Mouse (Mus musculus) stomach, embryonic 16.5 days (tissue): ENCODE results near the gene Dedd2. TPM values are rescaled to one million over a fixed set of nuclear protein-coding genes. Genes with fewer than 3 reads are reported as not detected.
A peak's percentile ranks its signal among the peaks of the same experiment; 100 is the strongest.

Experiments used
- ATAC-seq: fragments of 200-750 bp; cut with Nextera tagmentation; 2 replicates; pipeline ENCODE4 v1.8.0; 2017; ENCODE audit warnings: moderate number of reproducible peaks, moderate TSS enrichment; ENCODE audit not compliant: insufficient read depth, low FRiP score
- H3K27ac ChIP-seq: fragments of 300-500 bp; sonication (generic); 2 replicates; pipeline ENCODE4 v1.5.1; 2014; ENCODE audit warnings: low read length
- H3K27me3 ChIP-seq: fragments of 300-500 bp; sonication (generic); 2 replicates; pipeline ENCODE4 v1.6.1; 2014; ENCODE audit warnings: low read length, control low read depth, mixed read lengths; ENCODE audit not compliant: control insufficient read depth, insufficient read depth
- H3K36me3 ChIP-seq: fragments of 300-500 bp; sonication (generic); 2 replicates; pipeline ENCODE4 v1.6.1; 2014; ENCODE audit warnings: low read length; ENCODE audit not compliant: control insufficient read depth, insufficient read depth
- H3K4me1 ChIP-seq: fragments of 300-500 bp; sonication (generic); 2 replicates; pipeline ENCODE4 v1.6.1; 2014; ENCODE audit warnings: low read length, control low read depth, mixed read lengths; ENCODE audit not compliant: control insufficient read depth, insufficient read depth
- H3K4me2 ChIP-seq: fragments of 300-500 bp; sonication (generic); 2 replicates; pipeline ENCODE4 v1.6.1; 2014; ENCODE audit warnings: low read depth, low read length, mixed read lengths
- H3K4me3 ChIP-seq: fragments of 300-500 bp; sonication (generic); replicated peaks from 2 replicates; pipeline ENCODE4 v1.5.1; 2014; ENCODE audit warnings: mild to moderate bottlenecking, low read length
- H3K9ac ChIP-seq: fragments of 300-500 bp; sonication (generic); 2 replicates; pipeline ENCODE4 v1.6.1; 2014; ENCODE audit warnings: low read length
- H3K9me3 ChIP-seq: fragments of 300-500 bp; sonication (generic); replicated peaks from 2 replicates; pipeline ENCODE4 v1.6.1; 2016; ENCODE audit warnings: low read length, control low read depth; ENCODE audit not compliant: control insufficient read depth
- WGBS: fragments of 180-500 bp; shearing (Covaris S2); extraction: QIAGEN DNeasy Blood & Tissue Kit; methylation state at CpG from one replicate; pipeline ENCODE4 v1.1.7; 2014; 5-methylcytosine and 5-hydroxymethylcytosine counted together
- polyA plus RNA-seq: library from polyadenylated mRNA; unstranded; fragments of >200 nt; fragmentation: Nextera tagmentation; extraction: Ambion mirVana; gene quantifications from 2 replicates; pipeline ENCODE4 v1.2.1, GENCODE M21; 2015

Gene Dedd2
- polyA plus RNA-seq, 1 experiment from 2014 or later: 9.1 TPM

DNA sequence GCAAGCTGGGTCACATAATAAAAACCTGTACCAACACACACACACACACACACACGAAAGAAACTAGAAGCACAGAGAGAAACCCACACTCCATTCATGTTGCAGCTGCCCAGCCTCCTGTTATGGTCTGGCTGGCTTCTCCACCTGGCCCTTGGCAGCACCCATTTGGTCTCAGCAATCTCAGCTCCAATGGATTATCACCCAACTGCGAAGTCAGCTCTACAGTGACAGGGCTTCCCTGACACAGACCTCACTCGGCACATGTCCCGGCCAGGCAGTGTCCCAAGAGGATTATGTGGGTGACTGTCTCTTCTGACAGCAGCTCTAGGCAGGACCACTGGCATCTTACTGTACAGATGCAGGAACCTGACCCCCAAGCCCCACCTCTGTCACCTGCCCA, 9.9 kb downstream of the Dedd2 start:
- no peaks in the 10 kb centered on the region for H3K9me3 ChIP-seq
- H3K27me3 ChIP-seq: no peaks in the 10 kb centered on the region
- H3K4me2 ChIP-seq: no peak overlapping the region
- no peak overlapping the region for H3K9ac ChIP-seq
- H3K36me3 ChIP-seq: 0 out of 2 replicates have a peak, but pooled peaks cover 8% of the 10 kb centered on the region
- WGBS: 77% methylated on average over 4 of the region's 4 CpGs
- ATAC-seq: no peak
- no peak overlapping the region for H3K4me3 ChIP-seq
- no peak overlapping the region for H3K27ac ChIP-seq
- H3K4me1 ChIP-seq: peaks cover 5% of the 10 kb centered on the region; the same call in 1 of the 2 replicates

DNA sequence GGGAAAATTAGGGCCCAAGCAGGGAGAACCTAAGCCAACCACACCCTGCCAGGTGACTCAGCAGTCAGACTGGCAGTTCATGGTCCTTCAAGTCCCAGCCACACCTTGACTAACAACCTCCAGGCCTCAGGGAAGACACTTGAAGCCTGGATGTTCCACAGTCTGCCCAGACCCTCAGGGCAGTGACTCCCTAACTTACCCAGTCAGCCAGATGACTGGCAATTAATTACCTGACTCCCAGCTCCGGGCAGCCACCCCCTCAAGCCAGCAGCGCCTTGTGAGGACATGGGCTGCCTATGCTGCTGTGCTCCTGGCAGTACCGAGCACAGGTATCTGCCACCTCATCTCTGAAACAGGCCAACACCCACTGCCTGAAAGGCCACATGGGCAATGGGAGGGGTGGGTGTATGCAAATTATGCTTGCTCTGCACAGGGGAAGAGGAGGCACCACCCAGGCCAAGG, 11.2 kb downstream of the Dedd2 start:
- Histone ChIP-seq H3K9ac (no peak overlapping the region), H3K9me3 (no peaks in the 10 kb centered on the region), H3K27me3 (no peaks in the 10 kb centered on the region), H3K4me1 (peaks cover 8% of the 10 kb centered on the region; the same call in 1 of the 2 replicates), H3K4me2 (no peak overlapping the region), H3K36me3 (no peaks in the 10 kb centered on the region), H3K27ac (peak overlapping the region; percentile 60; the same call in 1 of the 2 replicates), H3K4me3 (no peak overlapping the region)
- peak; percentile 51 for ATAC-seq
- 49% methylated on average over 3 of the region's 3 CpGs for WGBS

DNA sequence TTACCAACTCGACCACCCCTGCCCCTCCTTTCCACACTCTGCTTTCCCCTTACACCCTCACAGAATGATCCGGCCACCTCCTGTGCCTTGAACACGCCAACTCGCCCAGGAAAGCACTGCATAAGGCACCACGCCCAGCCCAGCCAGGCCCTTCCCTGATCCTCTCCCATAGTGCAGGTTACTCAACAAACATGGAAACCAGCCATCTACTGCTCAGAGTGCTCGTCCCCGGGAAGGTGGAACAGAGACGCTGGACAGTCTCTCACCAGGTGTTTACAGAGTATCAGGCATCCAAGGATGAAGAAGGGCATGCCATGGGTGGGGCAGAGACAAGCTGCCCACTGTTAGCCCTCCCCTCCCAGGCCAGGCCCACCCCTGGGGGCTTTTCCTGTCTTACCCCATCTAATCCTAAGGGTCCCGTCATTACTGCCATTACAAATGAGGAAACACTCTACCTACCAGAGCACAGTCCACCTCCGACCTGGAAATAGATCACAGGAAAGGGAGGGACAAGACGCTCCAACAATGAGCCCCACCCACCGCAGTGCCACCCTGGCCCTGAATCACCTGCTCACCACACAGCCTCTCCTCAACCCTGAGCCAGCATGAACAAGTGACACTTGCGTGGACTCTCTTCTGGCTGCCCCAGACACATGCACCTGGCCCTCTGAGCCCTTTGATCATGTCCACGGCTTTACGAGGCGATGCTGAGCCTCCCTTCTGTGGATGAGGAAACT, 14.2 kb downstream of the Dedd2 start:
- Histone ChIP-seq H3K27ac (peak overlapping the region; percentile 6; the same call in 1 of the 2 replicates), H3K4me3 (no peak overlapping the region), H3K4me1 (peaks cover 8% of the 10 kb centered on the region; the same call in 1 of the 2 replicates), H3K9me3 (no peaks in the 10 kb centered on the region), H3K36me3 (peaks cover 5% of the 10 kb centered on the region; the same call in 1 of the 2 replicates), H3K4me2 (no peak overlapping the region), H3K27me3 (no peaks in the 10 kb centered on the region), H3K9ac (0 out of 2 replicates have a peak overlapping the region, but pooled peaks have one; percentile 9)
- no peak for ATAC-seq
- WGBS: 74% methylated on average over 16 of the region's 16 CpGs

DNA sequence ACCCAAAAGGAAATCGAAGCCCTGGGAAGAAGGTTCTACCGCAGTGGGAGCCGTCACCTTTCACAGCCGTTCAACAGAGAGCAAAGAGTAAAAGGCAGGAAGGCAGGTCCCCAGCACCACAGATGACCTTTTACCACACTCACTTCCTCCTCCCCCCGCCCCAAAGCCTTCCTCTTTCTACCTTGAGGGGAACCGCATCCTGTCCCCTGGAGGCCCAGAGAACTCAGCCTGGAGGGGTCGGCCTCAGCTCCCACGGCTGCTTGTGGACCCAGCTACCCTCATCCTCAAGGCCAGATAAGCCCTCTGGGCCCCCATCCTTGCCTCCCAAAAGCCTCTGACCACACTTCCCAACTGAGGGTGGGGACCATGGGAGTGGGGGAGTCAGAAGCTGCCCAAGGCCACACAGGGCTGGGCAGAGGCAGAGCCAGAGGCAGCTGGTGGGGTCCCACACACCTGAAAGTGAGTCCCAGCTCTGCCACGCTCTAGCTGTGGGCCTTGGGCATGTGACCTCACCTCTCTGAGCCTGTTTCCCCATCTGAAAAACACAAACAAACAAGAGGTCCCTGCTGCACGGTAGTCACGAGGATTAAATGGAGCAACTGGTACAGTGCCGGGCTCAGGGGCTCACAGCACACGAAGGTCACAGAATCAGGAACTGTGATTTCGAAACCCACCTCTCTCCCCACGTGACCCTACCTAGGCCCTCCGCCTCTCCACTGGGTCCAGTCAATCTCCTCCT, 14.9 kb downstream of the Dedd2 start:
- no peaks in the 10 kb centered on the region for H3K27me3 ChIP-seq
- H3K9ac ChIP-seq: 0 out of 2 replicates have a peak overlapping the region, but pooled peaks have one; percentile 9
- ATAC-seq: no peak
- H3K9me3 ChIP-seq: no peaks in the 10 kb centered on the region
- peaks cover 5% of the 10 kb centered on the region; the same call in 1 of the 2 replicates for H3K36me3 ChIP-seq
- 67% methylated on average over 16 of the region's 16 CpGs for WGBS
- peaks cover 8% of the 10 kb centered on the region; the same call in 1 of the 2 replicates for H3K4me1 ChIP-seq
- H3K27ac ChIP-seq: 0 out of 2 replicates have a peak overlapping the region, but pooled peaks have one; percentile 36
- no peak overlapping the region for H3K4me3 ChIP-seq
- 0 out of 2 replicates have a peak overlapping the region, but pooled peaks have one; percentile 2 for H3K4me2 ChIP-seq

DNA sequence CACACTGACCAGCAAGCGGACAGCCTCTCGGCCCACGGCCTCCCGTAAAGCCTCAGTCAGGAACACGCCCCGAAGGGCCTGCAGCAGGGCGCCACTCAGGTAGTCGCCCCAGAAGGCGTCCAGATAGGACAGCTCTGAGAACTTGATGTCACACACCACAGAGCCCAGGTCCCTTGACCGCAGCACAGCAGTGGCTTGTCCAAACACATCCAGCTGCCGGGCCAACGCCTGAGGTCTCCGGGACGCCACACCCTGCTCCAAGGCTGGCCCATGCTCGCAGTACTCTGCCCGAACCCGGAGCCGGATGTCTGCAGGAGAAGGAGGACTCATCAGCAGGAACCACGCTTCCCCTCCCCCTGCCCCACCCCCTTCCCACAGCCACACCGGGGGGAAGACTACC, 16.8 kb downstream of the Dedd2 start:
- no peak overlapping the region for H3K4me3 ChIP-seq
- no peak overlapping the region for H3K4me2 ChIP-seq
- peaks cover 5% of the 10 kb centered on the region; the same call in 1 of the 2 replicates for H3K4me1 ChIP-seq
- no peaks in the 10 kb centered on the region for H3K27me3 ChIP-seq
- 81% methylated on average over 20 of the region's 20 CpGs for WGBS
- peaks cover 5% of the 10 kb centered on the region; the same call in 1 of the 2 replicates for H3K36me3 ChIP-seq
- no peak for ATAC-seq
- H3K9me3 ChIP-seq: no peaks in the 10 kb centered on the region
- no peak overlapping the region for H3K9ac ChIP-seq
- H3K27ac ChIP-seq: no peak overlapping the region

DNA sequence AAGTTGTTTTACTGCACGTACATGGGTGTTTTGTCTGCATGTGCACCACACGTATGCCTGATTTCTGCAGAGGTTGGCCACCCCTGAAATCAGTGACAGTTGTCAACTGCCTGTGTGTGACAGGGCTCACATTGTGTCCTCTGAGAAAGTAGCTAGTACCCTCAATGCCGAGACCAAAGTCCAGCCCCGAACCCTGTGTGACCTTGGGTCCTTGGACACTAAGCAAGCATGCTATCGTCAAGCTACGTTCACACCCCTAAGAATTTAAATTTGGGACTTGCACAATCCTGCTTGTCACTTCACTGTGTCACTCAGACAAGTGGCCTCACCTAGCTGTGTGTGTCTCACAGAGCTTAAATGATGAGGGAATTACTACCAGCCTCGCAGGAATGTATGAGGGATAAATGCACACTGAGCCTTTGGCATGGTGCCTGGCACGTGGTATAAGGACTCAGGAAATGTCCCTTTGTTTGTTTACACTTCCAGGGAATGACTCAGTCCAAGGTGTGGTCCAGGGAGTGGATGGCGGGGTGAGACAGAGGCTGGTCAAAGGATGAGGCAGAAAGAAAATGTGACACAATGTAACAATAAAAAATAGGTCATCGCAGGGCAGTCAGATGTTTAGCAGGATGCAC, 22.9 kb downstream of the Dedd2 start:
- H3K36me3 ChIP-seq: 0 out of 2 replicates have a peak, but pooled peaks cover under 1% of the 10 kb centered on the region
- peaks cover 5% of the 10 kb centered on the region; the same call in 1 of the 2 replicates for H3K4me1 ChIP-seq
- H3K9ac ChIP-seq: no peak overlapping the region
- peak; percentile 90 for ATAC-seq
- H3K27me3 ChIP-seq: no peaks in the 10 kb centered on the region
- 43% methylated on average over 10 of the region's 10 CpGs for WGBS
- no peak overlapping the region for H3K4me2 ChIP-seq
- H3K27ac ChIP-seq: no peak overlapping the region
- no peak overlapping the region for H3K4me3 ChIP-seq
- no peaks in the 10 kb centered on the region for H3K9me3 ChIP-seq

DNA sequence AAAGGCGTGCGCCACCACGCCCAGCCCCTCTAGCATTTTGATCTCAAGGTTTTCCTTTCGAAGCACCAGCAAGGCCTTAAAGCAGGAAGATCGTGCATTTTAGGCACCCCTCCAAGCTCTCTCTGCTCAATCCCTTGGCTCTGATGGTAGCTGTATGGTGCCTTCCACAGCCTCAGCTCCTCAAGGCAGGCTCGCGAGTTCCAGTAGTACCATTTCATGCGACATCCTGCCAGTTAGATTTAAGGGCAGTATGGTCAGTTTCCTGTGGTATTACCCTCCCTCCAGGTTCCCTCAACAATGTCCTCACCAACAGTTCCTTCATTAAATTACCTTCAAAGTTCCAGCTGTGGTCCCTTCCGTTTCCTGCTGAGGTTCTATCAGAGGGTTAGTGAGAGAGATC, 24.3 kb downstream of the Dedd2 start:
- no peak for ATAC-seq
- Histone ChIP-seq H3K9ac (no peak overlapping the region), H3K4me1 (peaks cover 5% of the 10 kb centered on the region; the same call in 1 of the 2 replicates), H3K9me3 (no peaks in the 10 kb centered on the region), H3K36me3 (no peaks in the 10 kb centered on the region), H3K4me2 (no peak overlapping the region), H3K27ac (no peak overlapping the region), H3K27me3 (no peaks in the 10 kb centered on the region), H3K4me3 (no peak overlapping the region)
- 81% methylated on average over 9 of the region's 9 CpGs for WGBS

DNA sequence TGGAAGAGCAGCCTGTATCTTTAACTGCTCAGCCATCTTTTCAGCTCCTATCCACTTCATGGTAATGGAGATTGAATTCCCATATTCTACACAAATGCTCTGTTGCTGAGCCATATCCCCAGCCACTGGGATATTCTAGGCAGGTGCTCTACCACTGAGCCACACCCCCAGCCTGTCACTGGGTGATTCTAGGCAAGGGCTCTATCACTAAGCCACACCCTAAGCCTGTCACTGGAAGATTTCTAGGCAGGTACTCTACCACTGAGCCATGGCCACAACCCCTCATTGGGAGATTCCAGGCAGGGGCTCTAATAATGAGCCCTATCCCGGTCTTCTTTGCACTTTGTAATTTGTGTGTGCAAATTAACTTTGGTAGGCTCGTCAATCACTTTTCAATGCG, 25.3 kb downstream of the Dedd2 start:
- ATAC-seq: no peak; the same call in 1 of the 2 replicates
- peaks cover 5% of the 10 kb centered on the region; the same call in 1 of the 2 replicates for H3K4me1 ChIP-seq
- H3K4me2 ChIP-seq: no peak overlapping the region
- H3K9ac ChIP-seq: no peak overlapping the region
- no peaks in the 10 kb centered on the region for H3K36me3 ChIP-seq
- no peak overlapping the region for H3K27ac ChIP-seq
- no peaks in the 10 kb centered on the region for H3K9me3 ChIP-seq
- H3K27me3 ChIP-seq: no peaks in the 10 kb centered on the region
- H3K4me3 ChIP-seq: no peak overlapping the region
- WGBS: 74% methylated on average over 3 of the region's 3 CpGs
